ENCODE assay signal across 17 mouse cellular contexts in the genomic region with DNA sequence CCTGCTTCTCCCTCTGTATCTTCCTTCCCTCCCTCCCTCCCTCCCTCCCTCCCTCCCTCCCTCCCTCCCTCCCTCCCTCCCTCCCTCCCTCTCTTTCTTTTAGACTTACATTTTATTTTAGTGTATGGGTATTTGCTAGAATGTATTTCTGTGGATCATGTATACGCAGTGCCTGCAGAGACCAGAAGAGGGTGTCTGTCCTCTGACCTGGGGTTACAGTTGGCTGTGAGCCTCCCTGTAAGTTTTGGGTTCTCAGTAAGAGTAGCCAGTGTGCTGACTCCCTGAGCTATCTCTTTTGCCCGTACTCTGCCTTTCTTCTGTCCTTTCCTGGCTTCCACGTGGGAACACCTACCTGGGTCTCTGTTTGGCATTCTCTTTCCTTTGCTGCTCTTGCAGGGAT. TPM values are rescaled to one million over a fixed set of nuclear protein-coding genes. Genes with fewer than 3 reads are reported as not detected.
A peak's percentile ranks its signal among the peaks of the same experiment; 100 is the strongest.
DNase-seq lines count a peak whose midpoint lies in the region; ATAC-seq and TF ChIP-seq lines count a peak whose summit lies in the region.
"Had no signal": no experiment of that assay in that cellular context is flagged by ENCODE, and none has a peak within 500 bp of the region (broad histone marks: within the 10 kb centered on the region; RNA-seq: fewer than 3 reads in every experiment).

No protein-coding gene starts in this region.

- no peak overlapping the region for H3K27ac ChIP-seq in intestine, postnatal 0 days (ENCODE audit: low read depth, low read length)
- no peak overlapping the region for H3K27ac ChIP-seq in intestine, embryonic 16.5 days (ENCODE audit: low read length)
- H3K27ac ChIP-seq in thymus, adult 2 months (ENCODE audit: control insufficient read depth, insufficient read depth, low read length), result no peak overlapping the region
- H3K27ac ChIP-seq: liver, embryonic 13.5 days; neural tube, embryonic 12.5 days had no signal

- DNase-seq in thymus, adult 2 months, result peak; percentile 9
- no peak for DNase-seq in thymus, adult 18-20 months
- no peak for DNase-seq in right cerebral cortex, adult 2 months (ENCODE audit: low spot score in 2 of 2)
- DNase-seq in Muller cell, postnatal 12 days (ENCODE audit: inconsistent ontology term), result no peak
- DNase-seq: B cell, adult 2 months; cerebellum, postnatal 36 days; gastrocnemius, postnatal 10 days; heart, postnatal 36 days; liver, embryonic 13.5 days; thymus, postnatal 25 days had no signal

- no peak for TF ChIP-seq POLR2A in thymus, adult 2 months (IDR thresholded peaks at IDR 0.05; ENCODE audit: control insufficient read depth, extremely low read depth, insufficient read depth, low read length, poor library complexity)

- no peak for ATAC-seq in intestine, postnatal 0 days
- no peak for ATAC-seq in intestine, embryonic 16.5 days
- ATAC-seq in common myeloid progenitor, adult 5-6 weeks (replicated peaks; ENCODE audit: low read depth, poor library complexity, severe bottlenecking), result peak; percentile 50; the same call in 1 of the 2 replicates
- ATAC-seq: forebrain, embryonic 16.5 days had no signal

- WGBS in intestine, postnatal 0 days, result 60% methylated on average over 3 of the region's 3 CpGs
- 59% methylated on average over 3 of the region's 3 CpGs for WGBS in intestine, embryonic 16.5 days
- 81% methylated on average over 3 of the region's 3 CpGs for WGBS in thymus, adult 2 months

- H3K4me3 ChIP-seq in intestine, postnatal 0 days (ENCODE audit: low read depth, low read length), result no peak overlapping the region
- H3K4me3 ChIP-seq in intestine, embryonic 16.5 days (ENCODE audit: low read length), result no peak overlapping the region
- no peak overlapping the region for H3K4me3 ChIP-seq in thymus, adult 2 months (ENCODE audit: control insufficient read depth, insufficient read depth, low read length)
- H3K4me3 ChIP-seq: heart, embryonic 10.5 days; kidney, embryonic 15.5 days; liver, embryonic 13.5 days; neural tube, embryonic 12.5 days had no signal

- no peak overlapping the region for H3K9ac ChIP-seq in intestine, postnatal 0 days (ENCODE audit: low read depth, low read length)
- no peak overlapping the region for H3K9ac ChIP-seq in intestine, embryonic 16.5 days (ENCODE audit: low read depth, low read length)
- H3K9ac ChIP-seq: kidney, embryonic 15.5 days; liver, embryonic 13.5 days; neural tube, embryonic 12.5 days had no signal

- H3K36me3 ChIP-seq in intestine, postnatal 0 days (ENCODE audit: control insufficient read depth, insufficient read depth), result no peaks in the 10 kb centered on the region
- H3K36me3 ChIP-seq in intestine, embryonic 16.5 days (ENCODE audit: control insufficient read depth, insufficient read depth, low read length), result no peaks in the 10 kb centered on the region
- H3K36me3 ChIP-seq in thymus, adult 2 months (ENCODE audit: control insufficient read depth, insufficient read depth, low read length), result no peaks in the 10 kb centered on the region
- H3K36me3 ChIP-seq: heart, embryonic 10.5 days; kidney, embryonic 15.5 days; liver, embryonic 13.5 days; neural tube, embryonic 12.5 days had no signal

- H3K4me2 ChIP-seq in intestine, postnatal 0 days (replicated peaks; ENCODE audit: low read depth), result no peak overlapping the region
- no peak overlapping the region for H3K4me2 ChIP-seq in intestine, embryonic 16.5 days (ENCODE audit: low read depth, low read length)
- H3K4me2 ChIP-seq: kidney, embryonic 15.5 days; liver, embryonic 13.5 days; neural tube, embryonic 12.5 days had no signal

- TF ChIP-seq CTCF in intestine, postnatal 0 days (IDR thresholded peaks at IDR 0.05; ENCODE audit: low read depth), result 0 out of 2 replicates have a peak, but pooled peaks have one; percentile 12
- TF ChIP-seq CTCF in thymus, adult 2 months (IDR thresholded peaks at IDR 0.05; ENCODE audit: borderline replicate concordance, control insufficient read depth, extremely low read depth, insufficient read depth, low read length, poor library complexity), result no peak

- H3K27me3 ChIP-seq in intestine, postnatal 0 days (replicated peaks; ENCODE audit: control insufficient read depth, insufficient read depth, low read length), result no peaks in the 10 kb centered on the region
- H3K27me3 ChIP-seq in intestine, embryonic 16.5 days (replicated peaks; ENCODE audit: control insufficient read depth, insufficient read depth, low read length), result no peaks in the 10 kb centered on the region
- H3K27me3 ChIP-seq in thymus, adult 2 months (ENCODE audit: control insufficient read depth, insufficient read depth, low read length), result no peaks in the 10 kb centered on the region
- H3K27me3 ChIP-seq: kidney, embryonic 15.5 days; liver, embryonic 13.5 days; neural tube, embryonic 12.5 days had no signal

- H3K9me3 ChIP-seq in intestine, postnatal 0 days (ENCODE audit: control insufficient read depth), result no peaks in the 10 kb centered on the region
- H3K9me3 ChIP-seq in intestine, embryonic 16.5 days (ENCODE audit: control insufficient read depth, low read length), result no peaks in the 10 kb centered on the region
- H3K9me3 ChIP-seq: heart, embryonic 10.5 days; kidney, embryonic 15.5 days; liver, embryonic 13.5 days; neural tube, embryonic 12.5 days had no signal

- H3K4me1 ChIP-seq in intestine, postnatal 0 days (replicated peaks; ENCODE audit: control insufficient read depth, insufficient read depth, low read length), result no peaks in the 10 kb centered on the region
- peaks cover 10% of the 10 kb centered on the region; the same call in 1 of the 2 replicates for H3K4me1 ChIP-seq in intestine, embryonic 16.5 days (ENCODE audit: control insufficient read depth, insufficient read depth, low read length)
- no peaks in the 10 kb centered on the region for H3K4me1 ChIP-seq in thymus, adult 2 months (replicated peaks; ENCODE audit: control insufficient read depth, insufficient read depth, low read length)

RNA-seq across cellular contexts. Expression of gene Arhgap32, which starts 27.1 kb away (rescaled TPM):
- polyA plus RNA-seq in intestine, postnatal 0 days (2015; fragmentation: Nextera tagmentation; extraction: Ambion mirVana), result 17.2 and 18.1 TPM in 2 replicates
- 11.0 and 13.1 TPM in 2 replicates for polyA plus RNA-seq in intestine, embryonic 16.5 days (2015; fragmentation: Nextera tagmentation; extraction: Ambion mirVana)
- 1.5 and 2.3 TPM in 2 replicates for polyA plus RNA-seq in thymus, adult 2 months (2012; rRNA removed)
- total RNA-seq in common myeloid progenitor, adult 5-6 weeks (2017), result 8.3 and 12.4 TPM in 2 replicates
